Mouse (Mus musculus) limb, embryonic 12.5 days (tissue): ENCODE results near the gene H2-K1. TPM values are rescaled to one million over a fixed set of nuclear protein-coding genes. Genes with fewer than 3 reads are reported as not detected.

ENCODE experiments used
- microRNA counts: library from miRNA; unstranded; fragments of <30 nt; microRNA quantifications from one replicate; lab custom pipeline; 2017
- microRNA-seq: library from miRNA; unstranded; fragments of <30 nt; microRNA quantifications from one replicate; pipeline ENCODE4, GENCODE M21; 2017
- polyA plus RNA-seq: library from polyadenylated mRNA; unstranded; fragments of >200 nt; fragmentation: Nextera tagmentation; extraction: Ambion mirVana; gene quantifications from 2 replicates; pipeline ENCODE4 v1.2.1, GENCODE M21; 2016

The H2-K1 gene
- polyA plus RNA-seq, 1 experiment from 2014 or later, result 4.5 TPM

MicroRNAs encoded within 50 kb of the gene (microRNA counts, 519-probe panel; counts per million panel counts)
- not detected for microRNA mmu-miR-219 (lab: Ali Mortazavi, UCI)

Small RNA genes within 50 kb of the gene (microRNA-seq; reads per million reads assigned to microRNA genes)
- gene Mir219a-1 (1.6 reads per million), gene Mir219c (not detected)

Other genes starting within 250 kb of the H2-K1 start
- gene Rab11b, start 239.8 kb downstream of the H2-K1 start, polyA plus RNA-seq, result 335 and 351 TPM in 2 replicates
- gene Angptl4, start 218.5 kb downstream of the H2-K1 start, polyA plus RNA-seq, result 43.2 and 43.7 TPM in 2 replicates
- 28.1 and 28.7 TPM in 2 replicates for gene Kank3, start 189.8 kb downstream of the H2-K1 start, polyA plus RNA-seq
- gene Rps28, start 175.8 kb downstream of the H2-K1 start, polyA plus RNA-seq, result 1,001 and 1,020 TPM in 2 replicates
- gene Ndufa7, start 175.8 kb downstream of the H2-K1 start, polyA plus RNA-seq, result 458 and 462 TPM in 2 replicates
- 66.4 and 73.9 TPM in 2 replicates for gene Cd320, start 157.3 kb downstream of the H2-K1 start, polyA plus RNA-seq
- gene Gm7029, start 126.5 kb downstream of the H2-K1 start, polyA plus RNA-seq, result not detected in 2 replicates
- gene Kifc1, start 109.7 kb downstream of the H2-K1 start, polyA plus RNA-seq, result 6.6 and 7.6 TPM in 2 replicates
- gene Platr17, start 95.2 kb downstream of the H2-K1 start, polyA plus RNA-seq, result 0.46 and 1.1 TPM in 2 replicates
- 66.2 and 79.3 TPM in 2 replicates for gene Daxx, start 90.9 kb downstream of the H2-K1 start, polyA plus RNA-seq
- gene Tapbp, start 84.4 kb downstream of the H2-K1 start, polyA plus RNA-seq, result 21.5 and 23.5 TPM in 2 replicates
- 21.8 and 22.4 TPM in 2 replicates for gene Zbtb22, start 84.4 kb downstream of the H2-K1 start, polyA plus RNA-seq
- 61.3 and 64.2 TPM in 2 replicates for gene Rgl2, start 70.8 kb downstream of the H2-K1 start, polyA plus RNA-seq
- 180 and 186 TPM in 2 replicates for gene Pfdn6, start 60.0 kb downstream of the H2-K1 start, polyA plus RNA-seq
- 45.5 and 45.8 TPM in 2 replicates for gene Wdr46, start 59.7 kb downstream of the H2-K1 start, polyA plus RNA-seq
- gene B3galt4, start 48.9 kb downstream of the H2-K1 start, polyA plus RNA-seq, result 5.0 and 6.8 TPM in 2 replicates
- 53.3 and 55.0 TPM in 2 replicates for gene Vps52, start 44.5 kb downstream of the H2-K1 start, polyA plus RNA-seq
- 1,388 and 1,510 TPM in 2 replicates for gene Rps18, start 44.3 kb downstream of the H2-K1 start, polyA plus RNA-seq
- gene Ring1, start 24.3 kb upstream of the H2-K1 start, polyA plus RNA-seq, result 21.6 and 25.3 TPM in 2 replicates
- gene H2-Ke6, start 27.7 kb upstream of the H2-K1 start, polyA plus RNA-seq, result 54.4 and 56.8 TPM in 2 replicates
- 179 and 191 TPM in 2 replicates for gene Slc39a7, start 31.3 kb upstream of the H2-K1 start, polyA plus RNA-seq
- 64.3 and 64.4 TPM in 2 replicates for gene Rxrb, start 31.5 kb upstream of the H2-K1 start, polyA plus RNA-seq
- gene Col11a2, start 39.1 kb upstream of the H2-K1 start, polyA plus RNA-seq, result 17.5 and 31.9 TPM in 2 replicates
- gene H2-Oa, start 92.0 kb upstream of the H2-K1 start, polyA plus RNA-seq, result 0.71 and 0.86 TPM in 2 replicates
- gene H2-DMa, start 119.2 kb upstream of the H2-K1 start, polyA plus RNA-seq, result 11.1 and 13.2 TPM in 2 replicates
- 129 and 134 TPM in 2 replicates for gene Brd2, start 122.3 kb upstream of the H2-K1 start, polyA plus RNA-seq
- 0.30 and 0.32 TPM in 2 replicates for gene H2-DMb2, start 143.0 kb upstream of the H2-K1 start, polyA plus RNA-seq
- 1.2 and 1.3 TPM in 2 replicates for gene H2-DMb1, start 152.7 kb upstream of the H2-K1 start, polyA plus RNA-seq
- 4.1 and 5.7 TPM in 2 replicates for gene Tap1, start 187.2 kb upstream of the H2-K1 start, polyA plus RNA-seq
- 2.4 and 2.5 TPM in 2 replicates for gene Psmb9, start 187.4 kb upstream of the H2-K1 start, polyA plus RNA-seq
- gene Psmb8, start 197.4 kb upstream of the H2-K1 start, polyA plus RNA-seq, result 2.1 and 3.1 TPM in 2 replicates
- 1.5 and 1.7 TPM in 2 replicates for gene Tap2, start 203.2 kb upstream of the H2-K1 start, polyA plus RNA-seq
- gene H2-Ob, start 238.6 kb upstream of the H2-K1 start, polyA plus RNA-seq, result not detected in 2 replicates